Mouse (Mus musculus): ENCODE data around the gene Tmem50a. TPM values are rescaled to one million over a fixed set of nuclear protein-coding genes. Genes with fewer than 3 reads are reported as not detected.

The Tmem50a gene
- polyA plus RNA-seq, 1 experiment from 2014 or later = 167 TPM

- no peak overlapping the region for H3K4me2 ChIP-seq (replicated peaks)
- H3K27me3 ChIP-seq = peaks cover 24% of the 10 kb centered on the region
- no peaks in the 10 kb centered on the region for H3K36me3 ChIP-seq
- H3K9ac ChIP-seq (replicated peaks) = no peak overlapping the region
- H3K4me1 ChIP-seq = peaks cover 10% of the 10 kb centered on the region
- no peak overlapping the region for H3K4me3 ChIP-seq
- 68% methylated on average over 5 of the region's 5 CpGs for WGBS
- H3K27ac ChIP-seq (replicated peaks) = no peak overlapping the region
- no peaks in the 10 kb centered on the region for H3K9me3 ChIP-seq
- ATAC-seq (ENCODE audit: low FRiP score, low read depth) = no peak
Observed at GRCm38 (mm10) chr4:134856056-134856455, 58.8 kb downstream of the Tmem50a start.

GRCm38 (mm10) chr4:134855371-134855770 is 59.5 kb downstream of the Tmem50a start:
- Histone ChIP-seq H3K27ac (replicated peaks) (no peak overlapping the region), H3K36me3 (no peaks in the 10 kb centered on the region), H3K4me2 (replicated peaks) (no peak overlapping the region), H3K27me3 (peaks cover 24% of the 10 kb centered on the region), H3K4me3 (no peak overlapping the region), H3K4me1 (peaks cover 17% of the 10 kb centered on the region), H3K9ac (replicated peaks) (no peak overlapping the region), H3K9me3 (no peaks in the 10 kb centered on the region)
- 39% methylated on average over 3 of the region's 3 CpGs for WGBS
- ATAC-seq (ENCODE audit: low FRiP score, low read depth) = no peak

- WGBS = 2% methylated on average over 90 of the region's 91 CpGs
- no peaks in the 10 kb centered on the region for H3K9me3 ChIP-seq
- H3K36me3 ChIP-seq = no peaks in the 10 kb centered on the region
- H3K4me2 ChIP-seq (replicated peaks) = peak overlapping the region; percentile 74
- peak overlapping the region; percentile 95 for H3K27ac ChIP-seq (replicated peaks)
- H3K4me1 ChIP-seq = peaks cover 21% of the 10 kb centered on the region
- ATAC-seq (ENCODE audit: low FRiP score, low read depth) = peak; percentile 93
- H3K27me3 ChIP-seq = peaks cover 24% of the 10 kb centered on the region
- peak overlapping the region; percentile 100 for H3K9ac ChIP-seq (replicated peaks)
- H3K4me3 ChIP-seq = peak overlapping the region; percentile 99
Observed at GRCm38 (mm10) chr4:134853637-134854485, 61.0 kb downstream of the Tmem50a start.

GRCm38 (mm10) chr4:134853259-134853636 is 61.6 kb downstream of the Tmem50a start, which contains the start of gene Maco1:
Gene Maco1 (minus strand): TSS chr4:134853345.
- peak within 1 kb of the TSS; percentile 100 for H3K9ac ChIP-seq (replicated peaks)
- peak within 1 kb of the TSS; percentile 99 for H3K4me3 ChIP-seq
- under 1% methylated on average over 37 of the region's 38 CpGs for WGBS
- ATAC-seq (ENCODE audit: low FRiP score, low read depth) = peak; percentile 98
- H3K4me1 ChIP-seq = peaks cover 21% of the 10 kb centered on the region
- peak within 1 kb of the TSS; percentile 74 for H3K4me2 ChIP-seq (replicated peaks)
- no peaks in the 10 kb centered on the region for H3K9me3 ChIP-seq
- H3K36me3 ChIP-seq = no peaks in the 10 kb centered on the region
- peak within 1 kb of the TSS; percentile 95 for H3K27ac ChIP-seq (replicated peaks)
- H3K27me3 ChIP-seq = peaks cover 24% of the 10 kb centered on the region

GRCm38 (mm10) chr4:134852438-134853255 is 62.2 kb downstream of the Tmem50a start:
- Histone ChIP-seq H3K4me2 (replicated peaks) (peak overlapping the region; percentile 74), H3K27ac (replicated peaks) (peak overlapping the region; percentile 95), H3K27me3 (peaks cover 24% of the 10 kb centered on the region), H3K36me3 (no peaks in the 10 kb centered on the region), H3K4me1 (peaks cover 21% of the 10 kb centered on the region), H3K4me3 (peak overlapping the region; percentile 99), H3K9ac (replicated peaks) (peak overlapping the region; percentile 100), H3K9me3 (no peaks in the 10 kb centered on the region)
- ATAC-seq (ENCODE audit: low FRiP score, low read depth) = peak; percentile 47
- 1% methylated on average over 81 of the region's 106 CpGs for WGBS

GRCm38 (mm10) chr4:134851876-134852275 is 62.9 kb downstream of the Tmem50a start:
- Histone ChIP-seq H3K27ac (replicated peaks) (no peak overlapping the region), H3K4me2 (replicated peaks) (peak overlapping the region; percentile 74), H3K9me3 (no peaks in the 10 kb centered on the region), H3K9ac (replicated peaks) (peak overlapping the region; percentile 100), H3K4me1 (peaks cover 21% of the 10 kb centered on the region), H3K4me3 (peak overlapping the region; percentile 99), H3K27me3 (peaks cover 24% of the 10 kb centered on the region), H3K36me3 (no peaks in the 10 kb centered on the region)
- ATAC-seq (ENCODE audit: low FRiP score, low read depth) = no peak
- 12% methylated on average over 14 of the region's 14 CpGs for WGBS

GRCm38 (mm10) chr4:134851236-134851635 is 63.6 kb downstream of the Tmem50a start:
- 59% methylated on average over 2 of the region's 2 CpGs for WGBS
- Histone ChIP-seq H3K27me3 (peaks cover 17% of the 10 kb centered on the region), H3K9ac (replicated peaks) (no peak overlapping the region; the same call in 1 of the 2 replicates), H3K36me3 (no peaks in the 10 kb centered on the region), H3K4me3 (peak overlapping the region; percentile 99), H3K4me2 (replicated peaks) (peak overlapping the region; percentile 74), H3K27ac (replicated peaks) (no peak overlapping the region), H3K9me3 (no peaks in the 10 kb centered on the region), H3K4me1 (peaks cover 25% of the 10 kb centered on the region)
- no peak for ATAC-seq (ENCODE audit: low FRiP score, low read depth)

- WGBS = 83% methylated on average over 4 of the region's 4 CpGs
- no peaks in the 10 kb centered on the region for H3K9me3 ChIP-seq
- peak overlapping the region; percentile 74; the same call in 1 of the 2 replicates for H3K4me2 ChIP-seq (replicated peaks)
- no peak overlapping the region for H3K9ac ChIP-seq (replicated peaks)
- no peak overlapping the region for H3K27ac ChIP-seq (replicated peaks)
- no peak overlapping the region for H3K4me3 ChIP-seq
- peaks cover 25% of the 10 kb centered on the region for H3K4me1 ChIP-seq
- ATAC-seq (ENCODE audit: low FRiP score, low read depth) = no peak
- H3K27me3 ChIP-seq = peaks cover 11% of the 10 kb centered on the region
- H3K36me3 ChIP-seq = no peaks in the 10 kb centered on the region
Observed at GRCm38 (mm10) chr4:134850551-134850950, 64.3 kb downstream of the Tmem50a start.

Other genes with a start within 250 kb of the Tmem50a start
- 5.4 and 6.5 TPM in 2 replicates for gene Man1c1, start 210.7 kb downstream of the Tmem50a start, polyA plus RNA-seq (2016; fragmentation: Nextera tagmentation; extraction: Ambion mirVana)
- 5.7 and 6.0 TPM in 2 replicates for gene Ldlrap1, start 147.0 kb downstream of the Tmem50a start, polyA plus RNA-seq (2016; fragmentation: Nextera tagmentation; extraction: Ambion mirVana)
- 84.7 and 95.0 TPM in 2 replicates for gene Maco1, start 61.7 kb downstream of the Tmem50a start, polyA plus RNA-seq (2016; fragmentation: Nextera tagmentation; extraction: Ambion mirVana)
- 7.3 and 8.9 TPM in 2 replicates for gene Rhd, start 50.5 kb downstream of the Tmem50a start, polyA plus RNA-seq (2016; fragmentation: Nextera tagmentation; extraction: Ambion mirVana)
- 525 and 549 TPM in 2 replicates for gene Rsrp1, start 8.6 kb upstream of the Tmem50a start, polyA plus RNA-seq (2016; fragmentation: Nextera tagmentation; extraction: Ambion mirVana)
- 74.0 and 76.5 TPM in 2 replicates for gene Syf2, start 15.9 kb upstream of the Tmem50a start, polyA plus RNA-seq (2016; fragmentation: Nextera tagmentation; extraction: Ambion mirVana)
- gene Runx3, start 205.6 kb upstream of the Tmem50a start, polyA plus RNA-seq (2016; fragmentation: Nextera tagmentation; extraction: Ambion mirVana) = 0.05 TPM in 1 of 2 replicates, not detected in the other

Measured in midbrain, embryonic 12.5 days (tissue).